Mouse (Mus musculus) adrenal gland (tissue): ENCODE data around the gene Slc43a2.
"Not testable (repeated sequence)": the region's sequence is repeated elsewhere in the genome, so short reads cannot be mapped to it uniquely, and the experiment has no call there.

Experiments used
- intact Hi-C: fragments of 180-260 bp; cut with DNase I; formaldehyde crosslinking; loops from one replicate; pipeline ENCODE4 v1.15.1; 2025
- microRNA-seq, 2 experiments: library from miRNA; unstranded; fragments of <30 nt; microRNA quantifications; one replicate each; pipeline ENCODE4; 2019

Gene Slc43a2

GRCm38 (mm10) chr11:75596726-75597255 lies 65.3 kb downstream of the Slc43a2 start:
- intact Hi-C loops, result no loop called here

DNA sequence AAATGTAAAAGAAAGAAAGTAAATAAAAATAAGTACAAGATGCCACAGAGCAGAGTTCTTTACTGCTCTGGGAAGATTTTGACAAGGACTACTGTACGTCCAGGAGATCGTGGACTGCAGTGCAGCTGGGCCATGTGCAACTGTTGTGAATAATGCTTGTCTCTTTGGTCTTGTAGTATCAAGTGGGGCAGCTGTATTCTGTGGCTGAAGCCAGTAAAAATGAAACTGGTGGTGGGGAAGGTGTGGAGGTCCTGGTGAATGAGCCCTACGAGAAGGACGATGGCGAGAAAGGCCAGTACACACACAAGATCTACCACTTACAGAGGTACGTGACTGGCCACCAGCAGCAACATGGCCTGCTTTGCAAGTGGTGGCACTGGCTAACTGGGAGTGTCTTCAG lies 66.5 kb downstream of the Slc43a2 start:
- intact Hi-C loops, result no loop called here

GRCm38 (mm10) chr11:75599802-75600201 lies 68.3 kb downstream of the Slc43a2 start:
- intact Hi-C loops, result not testable (repeated sequence)

DNA sequence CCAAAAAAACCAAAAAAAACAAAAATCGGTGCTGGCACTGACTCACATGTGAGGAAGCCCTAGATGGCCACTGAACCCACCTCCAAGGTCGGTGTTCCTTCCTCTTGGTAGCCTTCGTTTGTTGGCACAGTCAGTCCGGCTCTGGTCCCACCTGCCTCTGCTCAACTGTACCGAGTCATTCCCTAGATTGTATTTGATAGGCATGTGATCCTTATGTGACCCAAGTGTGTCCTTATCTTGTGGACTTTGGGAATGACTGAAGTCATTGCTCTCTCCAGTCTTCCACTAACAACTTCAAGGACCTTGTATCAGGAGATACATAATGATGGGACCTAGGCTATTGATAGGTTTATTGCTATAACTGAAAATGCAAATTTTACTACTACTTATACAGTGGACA lies 73.3 kb downstream of the Slc43a2 start:
- intact Hi-C loops, result no loop called here

GRCm38 (mm10) chr11:75605318-75605717 lies 73.8 kb downstream of the Slc43a2 start:
- intact Hi-C loops, result no loop called here

- intact Hi-C loops, result no loop called here
Observed at GRCm38 (mm10) chr11:75608776-75609175, 77.3 kb downstream of the Slc43a2 start.

DNA sequence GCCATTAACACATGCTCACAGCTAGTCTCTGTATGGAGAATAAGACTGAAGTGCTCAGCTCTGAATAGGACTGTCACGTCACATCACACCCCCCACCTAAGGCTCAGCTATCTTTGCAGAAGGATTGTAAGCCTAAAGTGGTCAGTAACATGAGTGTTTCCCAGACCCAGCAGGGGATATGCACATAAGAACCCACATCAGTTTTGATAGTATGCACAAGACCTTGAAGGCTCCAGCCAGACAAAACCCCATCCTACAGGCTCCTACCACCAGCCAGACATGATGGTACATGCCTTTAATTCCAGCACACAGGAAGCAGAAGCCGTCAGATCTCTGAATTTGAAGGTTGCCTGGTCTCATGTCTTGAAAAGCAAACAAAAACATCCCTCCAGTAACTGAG lies 78.5 kb downstream of the Slc43a2 start:
- intact Hi-C loops, result no loop called here

- intact Hi-C loops, result no loop called here
Observed at GRCm38 (mm10) chr11:75614769-75615168, 83.3 kb downstream of the Slc43a2 start.

DNA sequence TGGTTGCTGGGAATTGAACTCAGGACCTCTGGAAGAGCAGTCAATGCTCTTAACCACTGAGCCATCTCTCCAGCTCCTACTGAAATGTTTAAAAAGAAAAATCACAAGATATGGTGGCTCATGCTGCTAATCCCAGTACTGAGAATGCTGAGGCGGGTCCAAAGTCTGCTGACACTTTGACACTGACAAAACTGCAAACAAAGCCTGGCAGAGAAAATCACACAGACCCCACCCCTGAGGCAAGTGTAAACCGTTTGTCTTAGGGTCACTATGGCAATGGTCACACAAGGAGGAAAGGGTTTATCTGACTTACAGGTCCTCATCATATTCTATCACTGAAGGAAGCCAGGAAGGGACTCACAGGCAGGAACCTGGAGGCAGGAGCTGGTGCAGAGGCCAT lies 84.1 kb downstream of the Slc43a2 start:
- intact Hi-C loops, result no loop called here

- intact Hi-C loops, result no loop called here
Observed at GRCm38 (mm10) chr11:75619133-75619532, 87.6 kb downstream of the Slc43a2 start.

GRCm38 (mm10) chr11:75620136-75620780 lies 88.8 kb downstream of the Slc43a2 start:
- intact Hi-C loops, result no loop called here

GRCm38 (mm10) chr11:75621426-75621825 lies 89.9 kb downstream of the Slc43a2 start:
- intact Hi-C loops, result no loop called here

GRCm38 (mm10) chr11:75622588-75623329 lies 91.3 kb downstream of the Slc43a2 start:
- intact Hi-C loops, result no loop called here

GRCm38 (mm10) chr11:75624102-75624554 lies 92.6 kb downstream of the Slc43a2 start:
- intact Hi-C loops, result no loop called here

GRCm38 (mm10) chr11:75625820-75626219 lies 94.3 kb downstream of the Slc43a2 start:
- intact Hi-C loops, result loop anchor here (5.0 kb wide), 1 partner anchor 34 kb away; no protein-coding TSS in a partner anchor

Small RNAs within 50 kb of the gene (microRNA-seq; reads per million reads assigned to microRNA genes)
- 0 reads per million in 2 experiments for gene Mir3971
